In genomic region chr10:126962271-126962965, GRCm38 (mm10) we compare ENCODE assay signal across 9 mouse cellular contexts. TPM values are rescaled to one million over a fixed set of nuclear protein-coding genes. Genes with fewer than 3 reads are reported as not detected.
A peak's percentile ranks its signal among the peaks of the same experiment; 100 is the strongest.
DNase-seq lines count a peak whose midpoint lies in the region; ATAC-seq and TF ChIP-seq lines count a peak whose summit lies in the region.
"Had no signal": no experiment of that assay in that cellular context is flagged by ENCODE, and none has a peak within 500 bp of the region (broad histone marks: within the 10 kb centered on the region; RNA-seq: fewer than 3 reads in every experiment).

No protein-coding gene starts in this region.

- H3K9ac ChIP-seq in forebrain, embryonic 12.5 days, result no peak overlapping the region
- H3K9ac ChIP-seq: neural tube, embryonic 12.5 days had no signal

- ATAC-seq in Patski, result peak; percentile 80
- ATAC-seq in forebrain, embryonic 12.5 days (ENCODE audit: low FRiP score), result peak; percentile 39; the same call in 1 of the 2 replicates
- ATAC-seq in hematopoietic stem cell, adult 5-6 weeks (replicated peaks in 1 of 2; ENCODE audit: insufficient read depth in 1 of 2, low FRiP score in 2 of 2, low TSS enrichment in 1 of 2, low read depth in 1 of 2, poor library complexity in 2 of 2, severe bottlenecking in 2 of 2), result peak; percentile 13 to 15; a peak in 3 of 4 replicates

- no peaks in the 10 kb centered on the region for H3K9me3 ChIP-seq in forebrain, embryonic 12.5 days
- H3K9me3 ChIP-seq: neural tube, embryonic 12.5 days had no signal

- H3K4me2 ChIP-seq in forebrain, embryonic 12.5 days, result peak overlapping the region; percentile 26; the same call in 1 of the 2 replicates
- H3K4me2 ChIP-seq: neural tube, embryonic 12.5 days had no signal

- TF ChIP-seq CTCF in Patski (IDR thresholded peaks at IDR 0.05), result no peak

- CTCF ChIA-PET in Patski (lab: Charles Lee), result interaction anchor here (1.1 to 1.2 kb wide), 2 partner anchors 13 to 16 kb away, joined by 3 read pairs; no protein-coding TSS in a partner anchor

- peak overlapping the region; percentile 90 for H3K27ac ChIP-seq in brown adipose tissue, adult 24 weeks (replicated peaks; ENCODE audit: low read depth, low read length)
- peak overlapping the region; percentile 67 for H3K27ac ChIP-seq in forebrain, embryonic 12.5 days
- H3K27ac ChIP-seq: neural tube, embryonic 12.5 days had no signal

- H3K36me3 ChIP-seq in forebrain, embryonic 12.5 days (replicated peaks), result no peaks in the 10 kb centered on the region
- H3K36me3 ChIP-seq: neural tube, embryonic 12.5 days had no signal

- WGBS in forebrain, embryonic 12.5 days, result 31% methylated on average over 15 of the region's 15 CpGs

- peaks cover 3% of the 10 kb centered on the region for H3K4me1 ChIP-seq in brown adipose tissue, adult 24 weeks (ENCODE audit: control insufficient read depth, insufficient read depth, insufficient read length, low read length)
- peaks cover 22% of the 10 kb centered on the region for H3K4me1 ChIP-seq in forebrain, embryonic 12.5 days

- no peaks in the 10 kb centered on the region for H3K27me3 ChIP-seq in Patski
- peaks cover 9% of the 10 kb centered on the region; the same call in 1 of the 2 replicates for H3K27me3 ChIP-seq in forebrain, embryonic 12.5 days

- in situ Hi-C loops in Patski (cut with MboI; ENCODE audit: low pct_unique_long_range_greater_than_20kb), result no loop called here

- H3K4me3 ChIP-seq in brown adipose tissue, adult 24 weeks (ENCODE audit: insufficient read depth, low read depth, low read length), result no peak overlapping the region
- no peak overlapping the region for H3K4me3 ChIP-seq in forebrain, embryonic 12.5 days (replicated peaks)
- H3K4me3 ChIP-seq: erythroblast, embryonic 14.5 days; neural tube, embryonic 12.5 days had no signal

- no peak for DNase-seq in Patski (ENCODE audit: low read depth, low spot score)
- peak; percentile 66 to 72 for DNase-seq in layer of hippocampus, postnatal 14 days (ENCODE audit: low spot score in 2 of 2)
- DNase-seq in lung, postnatal 4 days, result peak; percentile 72 to 88
- DNase-seq in B cell, adult 2 months, result no peak

- POLR2A ChIA-PET in Patski (lab: Charles Lee), result interaction anchor here (1.1 to 1.2 kb wide), 2 partner anchors 15 to 34 kb away, joined by 3 to 5 read pairs; no protein-coding TSS in a partner anchor

RNA-seq across cellular contexts. Expression of gene Ctdsp2, which starts 16.1 kb away (rescaled TPM):
- 101 TPM for polyA plus RNA-seq in Patski (2021)
- 42.7 and 48.6 TPM in 2 replicates for polyA plus RNA-seq in brown adipose tissue, adult 24 weeks (2012; ENCODE audit: insufficient read depth, insufficient read length, missing spikeins)
- polyA plus RNA-seq in forebrain, embryonic 12.5 days (2016; fragmentation: Nextera tagmentation; extraction: Ambion mirVana), result 49.2 and 49.5 TPM in 2 replicates
- 41.1 and 46.3 TPM in 2 replicates for total RNA-seq in hematopoietic stem cell, adult 5-6 weeks (2017)
- 10 to 100 TPM; 90.7 to 93.6 TPM for total RNA-seq in layer of hippocampus, postnatal 14 days (2021)

RNA-seq across cellular contexts. Expression of gene Avil, which starts 38.1 kb away (rescaled TPM):
- polyA plus RNA-seq in Patski (2021), result 0.09 TPM
- not detected in 2 replicates for polyA plus RNA-seq in brown adipose tissue, adult 24 weeks (2012; ENCODE audit: insufficient read depth, insufficient read length, missing spikeins)
- polyA plus RNA-seq in forebrain, embryonic 12.5 days (2016; fragmentation: Nextera tagmentation; extraction: Ambion mirVana), result 0.21 TPM in 1 of 2 replicates, not detected in the other
- 0.30 TPM in 1 of 2 replicates, not detected in the other for total RNA-seq in hematopoietic stem cell, adult 5-6 weeks (2017)
- total RNA-seq in layer of hippocampus, postnatal 14 days (2021), result under 1 TPM; 0.48 to 0.62 TPM

Comparison
In these comparisons a context has a peak if more than half of its experiments do, and no peak if none do; other contexts are left out.
1. ATAC-seq: peak in every context shown above with its lines; median percentile 80 in Patski; 39 in forebrain, embryonic 12.5 days; 14 in hematopoietic stem cell, adult 5-6 weeks.
2. DNase-seq: peak in layer of hippocampus, postnatal 14 days (2 of 2) and lung, postnatal 4 days (2 of 2); none in Patski (single experiment) and B cell, adult 2 months (0 of 2).